Mouse (Mus musculus) MN1 (cell line): ENCODE data around the gene Slc44a5.

Experiments
- DNase-seq: peaks from one replicate; pipeline ENCODE4 v3.0.0-alpha.2; 2016; ENCODE audit warnings: low spot score

The Slc44a5 gene

GRCm38 (mm10) chr3:154305163-154305884 lies 332.1 kb downstream of the Slc44a5 start:
- no peak for DNase-seq

GRCm38 (mm10) chr3:154317651-154318248 lies 344.5 kb downstream of the Slc44a5 start:
- DNase-seq, result no peak
